ENCODE assay signal across 9 mouse cellular contexts in the genomic region with DNA sequence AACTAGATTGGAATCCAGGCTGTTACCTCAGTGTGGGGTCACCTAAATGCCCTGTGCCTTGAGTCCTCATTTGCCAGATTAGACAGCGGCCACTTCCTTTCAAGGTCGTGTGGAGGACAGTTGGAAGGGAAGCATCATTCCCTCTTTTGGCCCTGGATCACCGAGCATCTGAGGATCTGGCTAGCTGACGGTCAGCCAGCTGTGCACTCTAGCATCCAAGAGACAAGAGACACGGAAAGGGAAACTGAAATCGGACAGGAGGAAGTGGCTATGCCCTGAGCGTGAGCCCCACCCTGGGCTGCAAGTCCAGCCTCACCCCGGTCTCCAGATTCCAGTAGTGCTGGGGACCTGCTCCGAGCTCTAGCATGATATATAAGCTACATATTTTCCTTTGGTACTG. TPM values are rescaled to one million over a fixed set of nuclear protein-coding genes. Genes with fewer than 3 reads are reported as not detected.
DNase-seq lines count a peak whose midpoint lies in the region; ATAC-seq lines count a peak whose summit lies in the region.
"Had no signal": no experiment of that assay in that cellular context is flagged by ENCODE, and none has a peak within 500 bp of the region (broad histone marks: within the 10 kb centered on the region; RNA-seq: fewer than 3 reads in every experiment).

No protein-coding gene starts in this region.

- H3K36me3 ChIP-seq in forebrain, embryonic 10.5 days (replicated peaks) = no peaks in the 10 kb centered on the region
- H3K36me3 ChIP-seq in hindbrain, embryonic 11.5 days (ENCODE audit: control insufficient read depth, insufficient read depth, low read length) = no peaks in the 10 kb centered on the region

- H3K9me3 ChIP-seq in forebrain, embryonic 10.5 days = no peaks in the 10 kb centered on the region
- no peaks in the 10 kb centered on the region for H3K9me3 ChIP-seq in hindbrain, embryonic 11.5 days (ENCODE audit: control insufficient read depth, low read length)

- peaks cover 33% of the 10 kb centered on the region for H3K27me3 ChIP-seq in forebrain, embryonic 10.5 days (ENCODE audit: poor library complexity, severe bottlenecking)
- no peaks in the 10 kb centered on the region for H3K27me3 ChIP-seq in hindbrain, embryonic 11.5 days (ENCODE audit: control insufficient read depth, insufficient read depth, low read length)

- no peak for ATAC-seq in hindbrain, embryonic 11.5 days (ENCODE audit: low FRiP score)

- peak; percentile 50 for DNase-seq in adrenal gland, adult 8-10 months
- no peak for DNase-seq in adrenal gland, postnatal 10 days
- DNase-seq in forebrain, embryonic 10.5 days (ENCODE audit: extremely low spot score, low spot score) = no peak
- DNase-seq in hindbrain, embryonic 11.5 days (ENCODE audit: low spot score) = no peak
- peak; percentile 56 for DNase-seq in lung, postnatal 36 days
- no peak for DNase-seq in frontal cortex, postnatal 36 days (ENCODE audit: low spot score in 2 of 2)
- no peak for DNase-seq in cerebellum, adult 8-10 months
- DNase-seq in right cerebral cortex, postnatal 14 days = no peak

- peak overlapping the region; percentile 69 for H3K9ac ChIP-seq in hindbrain, embryonic 11.5 days (ENCODE audit: low read depth, low read length)

- peak overlapping the region; percentile 87 for H3K27ac ChIP-seq in forebrain, embryonic 10.5 days
- peak overlapping the region; percentile 72; the same call in 1 of the 2 replicates for H3K27ac ChIP-seq in hindbrain, embryonic 11.5 days (ENCODE audit: low read depth, low read length)

- H3K4me2 ChIP-seq in hindbrain, embryonic 11.5 days (replicated peaks; ENCODE audit: low read depth, low read length) = no peak overlapping the region

- WGBS in forebrain, embryonic 10.5 days = 67% methylated on average over 9 of the region's 9 CpGs
- 63% methylated on average over 9 of the region's 9 CpGs for WGBS in hindbrain, embryonic 11.5 days

- peaks cover 73% of the 10 kb centered on the region for H3K4me1 ChIP-seq in forebrain, embryonic 10.5 days
- H3K4me1 ChIP-seq in hindbrain, embryonic 11.5 days (replicated peaks; ENCODE audit: control insufficient read depth, insufficient read depth, low read length) = peaks cover 27% of the 10 kb centered on the region

- peak overlapping the region; percentile 52; the same call in 1 of the 2 replicates for H3K4me3 ChIP-seq in forebrain, embryonic 10.5 days
- no peak overlapping the region for H3K4me3 ChIP-seq in hindbrain, embryonic 11.5 days (ENCODE audit: low read depth, low read length)
- H3K4me3 ChIP-seq: megakaryocyte, embryonic 14.5 days had no signal

RNA-seq across cellular contexts. Expression of gene Apol7a, which starts 39.4 kb away (rescaled TPM):
- total RNA-seq in adrenal gland, adult 8-10 months (2022) = under 1 TPM in 1 of 4 experiments, not detected in 3; 0.13 TPM
- 1 to 10 TPM; 3.8 to 5.1 TPM for total RNA-seq in adrenal gland, postnatal 10 days (2021)
- not detected in 2 replicates for polyA plus RNA-seq in forebrain, embryonic 10.5 days (2016; fragmentation: Nextera tagmentation; extraction: Ambion mirVana)
- polyA plus RNA-seq in hindbrain, embryonic 11.5 days (2014; fragmentation: Nextera tagmentation; extraction: Ambion mirVana) = not detected in 2 replicates

RNA-seq across cellular contexts. Expression of gene Apol9a, which starts 51.4 kb away (rescaled TPM):
- total RNA-seq in adrenal gland, adult 8-10 months (2022) = 1 to 10 TPM in 3 of 4 experiments, under 1 TPM in 1; 0.77 to 3.2 (median 1.5) TPM
- total RNA-seq in adrenal gland, postnatal 10 days (2021) = under 1 TPM; 0.30 to 0.58 TPM
- not detected in 2 replicates for polyA plus RNA-seq in forebrain, embryonic 10.5 days (2016; fragmentation: Nextera tagmentation; extraction: Ambion mirVana)
- polyA plus RNA-seq in hindbrain, embryonic 11.5 days (2014; fragmentation: Nextera tagmentation; extraction: Ambion mirVana) = 0.03 and 0.06 TPM in 2 replicates

RNA-seq across cellular contexts. Expression of gene Rbfox2, which starts 52.7 kb away (rescaled TPM):
- total RNA-seq in adrenal gland, adult 8-10 months (2022) = 10 to 100 TPM; 55.5 to 86.2 (median 70.7) TPM
- 10 to 100 TPM; 64.8 to 89.9 TPM for total RNA-seq in adrenal gland, postnatal 10 days (2021)
- 35.8 and 39.0 TPM in 2 replicates for polyA plus RNA-seq in forebrain, embryonic 10.5 days (2016; fragmentation: Nextera tagmentation; extraction: Ambion mirVana)
- 115 and 142 TPM in 2 replicates for polyA plus RNA-seq in hindbrain, embryonic 11.5 days (2014; fragmentation: Nextera tagmentation; extraction: Ambion mirVana)

Comparison
In these comparisons a context has a peak if more than half of its experiments do, and no peak if none do; other contexts are left out.
1. DNase-seq: peak in adrenal gland, adult 8-10 months (single experiment) and lung, postnatal 36 days (single experiment); none in adrenal gland, postnatal 10 days (single experiment), forebrain, embryonic 10.5 days (single experiment), hindbrain, embryonic 11.5 days (single experiment), frontal cortex, postnatal 36 days (0 of 2), cerebellum, adult 8-10 months (single experiment) and right cerebral cortex, postnatal 14 days (single experiment).
2. RNA of gene Apol7a, which starts 39.4 kb away (total RNA-seq): 3.8 to 5.1 TPM in adrenal gland, postnatal 10 days; 0.13 TPM in adrenal gland, adult 8-10 months; every median in the first group is over 4 times any median in the second.